Mouse (Mus musculus) cerebellum, adult 11 months (tissue): ENCODE results near the gene Cep170.

ENCODE experiments used
- DNase-seq: peaks from one replicate; pipeline ENCODE4 v3.0.0; 2022

Gene Cep170

DNA sequence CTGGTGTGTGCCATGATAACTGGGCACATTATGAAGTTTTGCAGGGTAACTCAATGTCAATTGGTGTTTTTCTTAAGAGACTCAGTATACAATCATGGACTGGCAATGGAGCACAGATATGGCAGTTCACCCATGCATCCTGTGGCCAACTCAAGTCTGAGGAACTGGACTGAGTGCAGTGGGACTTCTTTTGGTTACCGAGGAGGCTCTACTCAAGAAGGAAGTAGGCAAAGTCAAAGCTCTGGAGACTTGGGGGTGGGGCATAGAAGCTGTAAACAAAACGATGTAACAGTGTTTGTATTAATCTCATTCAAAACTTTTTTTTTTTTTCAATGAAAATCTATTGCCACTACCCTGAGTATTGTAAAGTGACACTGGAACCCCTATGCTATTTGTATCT is 83.3 kb downstream of the Cep170 start:
- no peak for DNase-seq

DNA sequence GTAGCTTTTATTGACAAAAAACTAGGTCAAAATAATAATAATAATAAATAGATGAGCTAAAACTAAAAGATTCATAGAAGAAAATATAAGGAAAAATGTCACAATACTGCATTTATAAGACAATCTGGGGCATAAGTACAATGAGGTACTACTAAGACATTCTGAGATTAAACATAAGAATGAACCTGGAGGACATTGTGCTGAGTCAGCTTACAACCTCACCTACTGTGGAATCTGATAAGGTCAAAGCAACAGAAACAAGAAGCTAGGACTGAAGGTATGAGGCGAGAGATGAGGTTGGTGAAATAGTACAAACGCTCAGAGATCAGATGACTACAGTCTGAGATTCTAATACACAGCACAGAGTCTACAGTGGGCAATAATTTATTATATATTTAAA is 86.5 kb downstream of the Cep170 start:
- no peak for DNase-seq

- DNase-seq, result no peak
Measured at GRCm38 (mm10) chr1:176724771-176725170, 89.1 kb downstream of the Cep170 start.

GRCm38 (mm10) chr1:176723858-176724713 is 89.8 kb downstream of the Cep170 start:
- DNase-seq, result no peak

GRCm38 (mm10) chr1:176712436-176712835 is 101.4 kb downstream of the Cep170 start:
- no peak for DNase-seq

DNA sequence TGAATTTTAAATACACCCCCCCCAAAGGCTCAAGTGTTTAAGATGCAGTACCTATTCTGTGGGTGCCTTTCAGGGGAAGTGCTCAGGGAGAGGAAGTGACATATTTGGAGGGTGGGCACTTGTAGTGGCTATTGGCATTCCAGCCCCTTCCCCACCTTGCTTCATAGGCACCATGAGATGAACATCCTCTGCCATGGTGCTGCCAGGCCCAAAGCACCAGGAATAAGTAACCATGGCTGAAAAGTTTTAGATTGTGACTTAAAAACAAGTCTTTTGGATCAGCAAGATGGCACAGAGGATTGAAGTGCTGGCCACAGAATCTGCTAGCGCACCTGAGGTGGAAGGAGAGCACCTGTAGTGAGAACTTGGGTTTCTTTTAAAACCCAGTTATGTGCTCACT is 113.6 kb downstream of the Cep170 start:
- DNase-seq, result no peak

- peak; percentile 47 for DNase-seq
Measured at GRCm38 (mm10) chr1:176699793-176700192, 114.1 kb downstream of the Cep170 start.

GRCm38 (mm10) chr1:176698647-176699046 is 115.2 kb downstream of the Cep170 start:
- no peak for DNase-seq

DNA sequence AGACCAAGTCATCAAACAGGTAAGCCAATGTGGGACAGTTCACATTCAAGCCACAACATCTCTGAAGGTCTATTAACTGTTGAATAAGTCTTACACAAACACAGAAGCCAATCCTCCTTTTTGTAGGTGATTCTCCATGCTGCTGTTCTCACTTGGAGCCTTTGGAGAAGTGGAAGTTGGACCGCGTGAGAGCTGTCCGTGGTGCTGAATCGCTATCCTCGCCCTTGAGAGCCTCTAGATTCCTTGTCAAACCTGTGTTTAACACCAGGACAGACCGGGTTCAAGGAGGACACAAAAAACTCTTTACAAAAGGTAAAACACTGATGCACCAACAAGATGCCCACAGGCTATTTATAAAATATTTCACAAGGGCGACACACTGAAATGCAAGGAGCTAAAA is 116.8 kb downstream of the Cep170 start:
- DNase-seq, result no peak

DNA sequence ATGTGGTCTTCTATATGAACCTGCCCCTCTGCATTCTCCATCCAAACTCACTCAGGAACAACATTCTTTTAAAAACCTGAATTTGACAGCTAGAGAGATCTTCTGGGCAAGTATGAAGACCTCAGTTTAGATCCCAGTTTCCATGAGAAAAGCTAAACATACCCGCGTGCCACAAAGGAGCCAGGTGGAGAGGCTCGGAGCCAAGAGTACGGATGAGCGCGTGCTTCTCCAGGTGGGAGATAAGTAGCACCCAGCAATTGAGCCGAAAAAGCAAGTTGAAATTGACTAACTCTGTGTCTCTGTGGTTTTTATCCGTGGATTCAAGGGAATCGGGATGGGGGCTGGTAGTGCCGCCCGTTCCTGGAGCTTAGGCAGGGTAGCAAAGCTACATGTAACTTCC is 122.8 kb downstream of the Cep170 start:
- DNase-seq, result peak; percentile 8

DNA sequence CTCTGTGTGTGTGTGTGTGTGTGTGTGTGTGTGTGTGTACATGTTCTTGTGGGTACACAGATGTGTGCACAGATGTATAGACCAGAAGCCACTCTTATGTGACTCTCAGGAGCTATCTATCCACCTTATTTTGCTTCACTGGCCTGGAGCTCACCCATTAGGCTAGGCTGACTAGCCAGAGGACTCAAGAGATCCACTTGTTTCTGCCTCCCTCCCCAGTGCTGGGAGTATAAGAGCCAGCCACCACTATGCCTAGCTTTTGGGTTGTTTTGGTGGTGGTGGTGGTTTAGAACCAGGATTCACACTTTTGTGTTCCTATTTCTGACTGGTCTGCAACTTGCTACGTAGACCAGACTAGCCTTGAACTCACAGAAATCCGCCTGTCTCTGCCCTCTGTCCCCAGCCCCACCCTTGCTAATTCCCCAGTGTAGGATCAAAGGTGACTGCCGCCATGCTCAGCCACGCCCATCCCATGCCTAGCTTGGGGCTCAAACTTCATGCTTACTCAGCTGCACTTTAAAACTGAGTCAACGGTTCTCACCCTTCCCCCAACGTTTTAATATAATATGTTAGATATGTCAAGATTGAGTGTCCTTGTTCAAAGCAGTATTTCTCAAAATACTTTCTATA is 125.5 kb downstream of the Cep170 start:
- no peak for DNase-seq
